ENCODE assay signal across 23 mouse cellular contexts in the genomic region with DNA sequence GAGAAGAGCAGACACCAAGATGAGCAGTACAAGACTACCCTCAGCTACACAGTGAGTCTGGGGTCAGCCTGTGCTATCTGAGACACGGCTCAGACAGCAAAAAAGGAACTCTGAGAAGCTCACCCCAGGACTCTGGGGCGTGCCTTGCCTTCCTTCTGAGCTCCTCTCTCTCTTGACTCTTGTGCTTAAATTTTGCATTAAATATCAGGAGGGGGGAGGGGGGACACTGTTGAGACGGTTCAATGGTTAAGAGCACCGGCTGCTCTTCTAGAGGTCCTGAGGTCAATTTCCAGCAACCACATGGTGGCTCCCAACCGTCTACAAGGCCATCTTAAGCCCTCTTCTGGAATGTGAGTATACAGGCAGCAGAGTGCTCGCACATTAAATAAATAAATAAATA. TPM values are rescaled to one million over a fixed set of nuclear protein-coding genes. Genes with fewer than 3 reads are reported as not detected.
"Had no signal": no experiment of that assay in that cellular context is flagged by ENCODE, and none has a peak within 500 bp of the region (broad histone marks: within the 10 kb centered on the region; RNA-seq: fewer than 3 reads in every experiment).

No protein-coding gene starts in this region.

- H3K36me3 ChIP-seq: liver, embryonic 15.5 days; lung, embryonic 15.5 days; midbrain, embryonic 10.5 days; midbrain, embryonic 12.5 days; neural tube, embryonic 13.5 days; neural tube, embryonic 15.5 days had no signal

- ATAC-seq: liver, postnatal 0 days; lung, postnatal 0 days; midbrain, embryonic 16.5 days had no signal

- DNase-seq: liver, postnatal 0 days; lung, adult 2 months; lung, postnatal 14 days; lung, postnatal 36 days; midbrain, embryonic 14.5 days; retina, postnatal 1 day; right cerebral cortex, adult 18-20 months; right cerebral cortex, postnatal 25 days; right cerebral cortex, postnatal 4 days; spleen, adult 18-20 months; thymus, adult 2 months; thymus, postnatal 25 days; thymus, postnatal 4 days had no signal

- H3K27me3 ChIP-seq: liver, embryonic 15.5 days; lung, embryonic 15.5 days; midbrain, embryonic 12.5 days; neural tube, embryonic 13.5 days; neural tube, embryonic 15.5 days; stomach, embryonic 15.5 days had no signal

RNA-seq across cellular contexts. Expression of a gene that starts 22.7 kb away (rescaled TPM):
- total RNA-seq: megakaryocyte, adult 5-6 weeks had no signal
